Mouse (Mus musculus): ENCODE measurements around the gene Ccdc85c. TPM values are rescaled to one million over a fixed set of nuclear protein-coding genes. Genes with fewer than 3 reads are reported as not detected.

The Ccdc85c gene
- 0.20 TPM for polyA plus RNA-seq (2017; shearing (Covaris generic))

GRCm38 (mm10) chr12:108274661-108275507 lies at the start of gene Ccdc85c:
TSS of gene Ccdc85c (minus strand) at chr12:108275425.

GRCm38 (mm10) chr12:108305812-108306794 lies 30.9 kb upstream of the Ccdc85c start, which contains the start of gene Hhipl1:
TSS of gene Hhipl1 (plus strand) at chr12:108306270.

GRCm38 (mm10) chr12:108179321-108180266 lies 95.6 kb downstream of the Ccdc85c start, which contains the start of gene Ccnk:
TSS of gene Ccnk (plus strand) at chr12:108179579.

GRCm38 (mm10) chr12:108179246-108179320 lies 96.1 kb downstream of the Ccdc85c start, which contains the start of gene Setd3:
TSS of gene Setd3 (minus strand) at chr12:108179314.

Other genes with a start within 250 kb of the Ccdc85c start
- gene Setd3, start 96.1 kb downstream of the Ccdc85c start, polyA plus RNA-seq (2017; shearing (Covaris generic)), result 103 TPM
- 4.9 TPM for gene Ccnk, start 95.8 kb downstream of the Ccdc85c start, polyA plus RNA-seq (2017; shearing (Covaris generic))
- gene Hhipl1, start 30.8 kb upstream of the Ccdc85c start, polyA plus RNA-seq (2017; shearing (Covaris generic)), result not detected
- gene Cyp46a1, start 59.0 kb upstream of the Ccdc85c start, polyA plus RNA-seq (2017; shearing (Covaris generic)), result 0.29 TPM
- gene Eml1, start 95.5 kb upstream of the Ccdc85c start, polyA plus RNA-seq (2017; shearing (Covaris generic)), result 0.19 TPM